Mouse (Mus musculus): Measurements from ENCODE around the gene Jkamp. TPM values are rescaled to one million over a fixed set of nuclear protein-coding genes. Genes with fewer than 3 reads are reported as not detected.
"Not testable (repeated sequence)": the region's sequence is repeated elsewhere in the genome, so short reads cannot be mapped to it uniquely, and the experiment has no call there.

The Jkamp gene
- 10 to 100 TPM; 32.3 to 32.7 TPM for polyA plus RNA-seq (2017; shearing (Covaris generic))

DNA sequence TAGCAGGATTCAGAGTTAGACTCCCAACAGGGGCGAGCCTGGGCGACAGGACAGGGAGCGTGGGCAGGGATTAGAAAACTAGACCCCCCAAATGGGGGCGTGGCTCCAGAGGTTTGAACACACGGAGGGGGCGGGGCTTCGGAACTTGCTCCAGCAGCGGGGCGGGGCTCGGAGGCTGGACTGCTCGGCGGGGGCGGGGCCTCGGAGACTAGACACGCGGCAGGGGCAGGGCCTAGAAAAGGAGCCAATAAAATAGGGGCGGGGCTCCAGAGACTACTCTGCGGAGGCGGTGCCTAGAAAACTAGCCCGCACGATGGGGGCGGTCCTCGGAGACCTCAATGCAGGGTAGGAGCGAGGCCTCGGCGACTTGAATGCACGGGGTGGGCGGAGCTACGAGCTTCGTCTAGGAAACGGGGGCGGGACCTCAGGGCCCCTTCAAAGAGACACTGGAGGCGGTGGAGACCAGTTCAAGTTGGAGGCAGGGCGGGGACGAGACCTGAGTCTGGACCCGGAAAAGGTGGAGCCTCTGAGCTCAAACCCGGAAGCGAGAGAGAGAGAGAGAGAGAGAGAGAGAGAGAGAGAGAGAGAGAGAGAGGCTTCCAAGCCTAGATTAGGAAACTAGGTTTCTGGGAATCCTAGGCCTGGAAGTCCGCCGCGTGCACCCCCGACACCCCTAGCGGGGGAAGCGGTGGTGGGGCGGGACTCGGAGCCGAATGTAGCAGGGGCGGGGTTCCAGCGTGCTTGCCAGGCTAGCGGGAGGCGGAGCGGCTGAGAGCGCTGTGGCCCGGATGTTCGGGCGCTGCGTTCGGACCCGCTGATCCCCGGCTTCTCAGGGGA is at the start of gene Jkamp, which contains the start of gene L3hypdh:
TSS of gene Jkamp (plus strand) at position 261 of the 837 bp plus-strand sequence.
TSS of gene L3hypdh (minus strand) at position 111 of the 837 bp plus-strand sequence.
- peak; percentile 91 for ATAC-seq

DNA sequence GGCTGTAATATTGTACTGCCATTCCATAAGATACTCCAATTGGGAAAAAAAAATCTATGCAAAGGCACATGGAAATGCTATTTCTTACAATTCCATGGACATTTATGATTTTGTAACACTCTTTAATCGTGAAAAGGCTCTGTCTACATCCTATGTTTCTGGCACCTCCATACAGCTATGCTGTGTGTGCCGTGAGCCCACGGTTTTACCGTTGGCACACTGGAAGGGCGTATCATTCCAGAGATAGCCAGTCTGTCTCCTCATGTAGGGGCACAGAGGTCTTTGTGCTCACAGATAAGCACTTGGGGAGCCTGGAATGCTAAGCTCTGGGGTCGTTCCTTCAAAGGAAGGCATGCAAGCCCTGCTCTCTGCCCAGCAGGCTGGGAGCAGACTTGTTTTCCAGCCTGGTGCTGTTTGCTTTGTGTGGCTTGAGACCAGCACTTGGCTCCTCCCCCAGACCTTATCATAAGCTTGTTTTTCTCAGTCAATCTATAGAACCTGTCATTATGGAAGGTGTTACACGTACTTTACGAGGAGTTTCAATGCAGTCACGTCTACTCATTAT is 49.2 kb upstream of the Jkamp start:
- no peak for ATAC-seq

DNA sequence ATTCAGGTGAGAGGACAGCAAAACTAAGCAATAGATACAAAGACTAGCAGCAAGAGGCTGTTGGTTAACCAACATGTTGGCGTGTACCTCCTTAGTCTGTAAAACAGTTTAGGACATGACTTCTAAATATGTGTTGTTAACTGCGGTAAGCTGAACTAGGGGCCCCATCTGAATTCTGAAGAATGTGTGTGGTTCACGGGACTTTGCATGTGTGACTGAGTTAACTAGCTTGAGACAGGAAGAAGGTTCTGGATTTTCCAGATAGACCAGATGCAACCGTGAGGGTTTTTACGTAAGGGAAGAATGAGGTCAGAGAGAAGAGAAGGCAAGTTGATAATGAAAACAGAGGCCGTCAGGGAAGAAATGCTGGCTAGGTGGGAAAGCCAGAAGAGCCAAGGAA is 48.3 kb upstream of the Jkamp start:
- no peak for ATAC-seq

DNA sequence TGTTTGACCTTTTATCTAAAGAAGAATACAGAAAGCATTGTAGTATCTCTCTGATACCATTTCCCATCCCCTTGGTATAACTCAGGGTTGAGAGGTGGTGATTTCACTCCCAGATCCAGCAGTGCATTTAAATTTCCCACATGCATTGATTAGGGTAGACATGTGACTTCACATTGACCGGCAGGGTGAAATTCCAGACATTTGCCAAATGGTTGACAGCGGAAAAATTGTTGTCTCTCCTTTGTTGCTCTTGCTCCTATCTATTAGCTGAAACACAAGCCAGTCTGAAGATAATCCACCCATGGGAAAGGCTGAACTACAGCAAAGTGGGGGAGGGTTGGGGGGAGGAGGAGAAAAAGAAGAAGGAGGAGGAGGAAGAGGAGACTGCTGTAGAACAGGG is 46.5 kb upstream of the Jkamp start:
- no peak for ATAC-seq

DNA sequence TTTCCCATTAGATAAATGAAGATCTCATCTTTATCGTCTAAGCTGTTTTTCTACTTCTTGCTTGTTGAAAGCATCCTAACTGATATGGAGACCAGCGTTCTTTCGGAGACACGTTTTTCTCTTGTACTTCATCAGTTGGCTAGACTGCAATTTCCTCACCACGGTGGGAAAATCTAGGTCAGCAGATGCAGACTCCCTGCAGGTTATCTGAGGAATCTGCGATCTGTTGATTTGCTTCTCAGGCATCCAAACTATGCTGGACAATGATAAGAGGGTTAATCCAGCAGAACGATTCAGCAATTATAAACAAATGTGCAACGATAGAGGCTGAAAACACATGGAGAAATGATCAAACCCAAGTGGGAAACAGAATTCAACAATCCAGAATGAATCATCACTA is 45.9 kb upstream of the Jkamp start:
- ATAC-seq: no peak

DNA sequence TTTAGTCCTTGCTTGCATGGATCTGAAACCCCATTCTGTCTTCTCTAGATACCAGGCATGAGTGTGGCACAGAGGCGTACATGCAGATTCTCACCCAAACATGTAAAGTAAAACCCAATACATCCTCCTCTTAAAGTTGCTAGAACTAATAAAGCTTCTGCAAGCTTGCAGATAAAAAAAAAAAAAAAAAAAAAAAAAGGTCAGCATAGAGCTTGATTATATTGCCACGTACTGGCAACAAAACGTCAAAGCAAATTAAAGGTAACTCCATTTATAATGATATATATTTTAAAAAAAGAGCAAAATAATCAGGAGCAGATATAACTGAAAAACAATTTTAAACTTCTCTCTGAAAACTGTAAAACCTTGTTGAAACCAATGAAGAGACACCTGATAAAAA is 44.2 kb upstream of the Jkamp start:
- ATAC-seq: no peak

DNA sequence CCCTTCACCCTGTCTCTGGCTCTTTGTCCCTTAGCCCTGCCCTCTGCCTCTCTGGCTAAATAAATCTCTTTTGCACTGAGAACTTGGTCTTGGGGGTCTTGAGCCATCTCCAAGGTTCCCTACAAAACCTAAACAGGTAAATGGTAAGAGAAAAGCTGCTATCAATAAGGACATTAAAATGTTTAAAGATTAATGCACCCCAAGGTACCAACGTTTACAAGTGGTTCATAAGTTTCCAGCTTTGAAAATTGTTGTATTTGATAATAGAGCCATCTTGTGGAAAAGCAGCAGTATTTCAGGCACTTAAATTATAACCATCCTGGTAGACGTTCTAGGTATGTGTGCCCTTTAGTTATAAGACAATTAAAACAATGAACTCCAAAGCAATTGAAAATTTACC is 37.9 kb upstream of the Jkamp start:
- ATAC-seq: peak; percentile 58

DNA sequence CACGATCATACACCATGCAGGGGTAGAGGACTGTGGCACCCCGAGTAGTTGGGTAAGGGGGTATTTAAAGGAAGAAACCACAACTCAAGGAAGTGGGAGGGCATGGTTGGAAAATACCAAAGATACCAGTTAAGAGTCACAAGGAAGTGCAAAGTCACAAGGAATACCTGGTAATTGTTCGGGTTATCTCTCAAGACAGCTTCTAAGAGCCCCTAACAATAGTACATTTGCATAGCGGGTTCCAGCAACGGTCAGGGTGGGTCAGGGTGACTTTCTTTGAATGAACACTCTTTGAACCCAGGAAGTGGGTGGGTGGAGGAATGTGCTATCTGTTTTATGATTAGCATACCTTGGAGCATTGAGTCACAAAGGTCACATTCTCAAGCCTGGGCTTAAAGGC is 35.2 kb upstream of the Jkamp start:
- not testable (repeated sequence) for ATAC-seq

DNA sequence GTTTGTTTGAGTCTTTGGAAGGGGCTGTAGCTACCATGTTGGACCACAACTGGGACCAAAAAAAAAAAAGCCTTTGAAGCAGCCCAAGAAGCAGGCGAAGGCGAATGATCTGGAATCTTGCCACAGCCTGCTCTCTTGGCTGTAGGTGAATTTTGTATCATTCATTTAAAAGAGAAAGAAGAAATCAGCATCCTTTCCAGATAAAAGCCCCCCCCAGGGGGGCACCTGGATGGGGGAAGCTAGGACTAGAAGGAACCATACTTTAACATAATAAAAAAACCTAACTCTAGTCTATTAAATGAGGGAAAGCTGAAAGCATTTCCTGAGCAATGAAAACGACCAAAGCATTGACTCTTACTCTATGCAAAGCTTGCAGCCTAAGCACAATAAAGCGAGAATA is 34.6 kb upstream of the Jkamp start:
- ATAC-seq: no peak

DNA sequence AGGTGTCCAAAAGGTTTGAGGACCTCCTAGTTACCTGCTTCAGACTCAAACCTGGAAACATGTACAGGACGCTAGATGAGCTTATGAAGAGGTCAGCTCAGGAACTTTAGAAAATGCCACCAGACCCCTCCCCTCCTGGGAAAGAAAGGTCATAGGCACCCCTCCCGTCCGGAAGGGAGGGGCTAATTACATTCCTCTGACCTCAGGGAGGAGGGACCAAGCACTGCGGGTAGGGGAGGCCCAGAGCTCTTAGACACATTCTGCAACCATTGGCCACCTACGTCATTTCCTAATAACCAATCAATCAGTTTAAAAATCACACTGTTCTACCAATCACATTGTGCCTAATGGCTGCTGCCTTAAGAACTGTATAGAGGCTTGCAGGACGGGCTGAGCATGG is 32.8 kb upstream of the Jkamp start:
- ATAC-seq: no peak

DNA sequence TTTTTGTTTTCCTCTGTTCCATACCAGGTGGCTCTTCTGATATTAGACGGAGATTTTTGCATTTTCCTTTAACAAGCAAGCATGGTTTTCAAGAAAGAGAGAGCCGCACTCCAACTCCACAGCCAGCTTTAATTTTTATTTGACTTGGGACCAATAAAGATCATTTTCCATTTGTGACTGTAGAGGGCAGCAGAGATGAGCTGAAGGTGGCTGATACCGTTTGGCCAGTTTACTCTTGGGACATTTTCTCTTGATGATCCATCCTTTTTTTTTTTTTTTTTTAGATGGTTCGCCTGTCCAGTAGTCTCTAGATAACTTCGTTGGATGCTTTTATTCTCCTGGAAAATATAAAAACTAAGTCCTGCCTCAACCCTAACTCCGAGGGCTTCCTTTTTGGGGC is 32.1 kb upstream of the Jkamp start:
- ATAC-seq: no peak

DNA sequence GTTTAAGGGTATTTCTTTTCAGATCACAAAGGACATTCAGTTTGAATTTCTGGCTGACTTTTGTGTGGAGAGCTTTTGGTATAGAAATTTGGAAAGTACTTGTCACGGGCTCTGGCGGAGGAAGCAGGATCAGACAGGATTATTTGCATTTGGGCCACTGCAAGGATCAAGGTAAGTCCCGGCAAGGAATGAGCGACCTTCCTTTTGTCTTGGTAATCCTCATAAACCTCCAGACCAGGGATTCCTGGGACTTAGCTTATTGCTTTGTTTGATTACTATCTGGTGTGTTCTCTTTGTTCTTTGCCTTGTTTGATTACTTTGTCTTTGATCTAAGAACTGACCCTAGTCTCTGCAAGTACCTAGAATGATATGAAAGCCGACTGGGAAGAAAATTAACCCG is 31.5 kb upstream of the Jkamp start:
- no peak for ATAC-seq

DNA sequence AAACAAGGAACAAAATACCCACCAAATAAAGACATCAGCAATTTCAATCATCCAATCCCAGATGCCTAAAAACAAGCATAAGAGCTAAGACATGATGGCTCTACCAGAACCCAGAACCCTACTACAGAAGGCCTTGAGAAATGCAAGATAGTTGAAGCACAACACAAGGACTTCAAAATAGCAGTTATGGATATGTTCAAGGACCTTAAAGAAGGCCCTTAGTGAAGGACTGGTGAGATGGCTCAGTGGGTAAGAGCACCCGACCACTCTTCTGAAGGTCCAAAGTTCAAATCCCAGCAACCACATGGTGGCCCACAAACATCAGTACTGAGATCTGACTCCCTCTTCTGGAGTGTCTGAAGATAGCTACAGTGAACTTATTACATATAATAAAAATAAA is 27.6 kb upstream of the Jkamp start:
- no peak for ATAC-seq

DNA sequence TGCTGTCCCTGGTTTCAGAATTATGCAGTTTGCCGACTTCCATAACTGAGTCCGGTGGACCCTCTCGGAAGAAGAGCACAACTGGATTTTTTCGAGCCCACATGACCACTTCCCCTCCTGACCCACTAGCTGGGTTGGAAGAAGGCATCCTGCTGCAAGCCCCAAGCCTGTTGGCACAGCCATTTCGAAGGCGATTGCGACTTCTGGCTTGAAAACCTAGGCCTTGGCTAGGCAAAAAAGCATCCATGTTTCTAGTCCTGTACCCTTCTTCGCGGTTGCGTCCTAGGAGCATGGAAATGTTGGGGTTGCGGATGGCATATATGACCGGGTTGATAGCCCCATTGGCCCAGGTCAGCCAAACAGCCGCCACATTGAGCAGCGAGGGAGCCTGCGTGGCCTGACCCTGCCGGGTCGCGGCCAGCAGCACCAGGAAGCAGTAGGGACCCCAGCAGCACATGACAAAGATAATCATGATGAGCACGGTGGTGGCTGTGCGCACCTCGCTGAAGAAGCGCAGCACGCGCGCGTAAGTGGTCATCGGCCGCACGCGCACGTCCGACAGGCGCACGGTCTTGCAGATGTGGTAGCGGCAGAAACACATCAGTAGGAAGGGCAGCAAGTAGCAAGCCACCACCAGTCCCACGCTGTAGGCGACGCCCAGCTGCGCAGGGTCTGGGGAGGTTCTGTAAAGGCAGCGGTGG is 15.6 kb upstream of the Jkamp start:
- peak; percentile 2 for ATAC-seq

DNA sequence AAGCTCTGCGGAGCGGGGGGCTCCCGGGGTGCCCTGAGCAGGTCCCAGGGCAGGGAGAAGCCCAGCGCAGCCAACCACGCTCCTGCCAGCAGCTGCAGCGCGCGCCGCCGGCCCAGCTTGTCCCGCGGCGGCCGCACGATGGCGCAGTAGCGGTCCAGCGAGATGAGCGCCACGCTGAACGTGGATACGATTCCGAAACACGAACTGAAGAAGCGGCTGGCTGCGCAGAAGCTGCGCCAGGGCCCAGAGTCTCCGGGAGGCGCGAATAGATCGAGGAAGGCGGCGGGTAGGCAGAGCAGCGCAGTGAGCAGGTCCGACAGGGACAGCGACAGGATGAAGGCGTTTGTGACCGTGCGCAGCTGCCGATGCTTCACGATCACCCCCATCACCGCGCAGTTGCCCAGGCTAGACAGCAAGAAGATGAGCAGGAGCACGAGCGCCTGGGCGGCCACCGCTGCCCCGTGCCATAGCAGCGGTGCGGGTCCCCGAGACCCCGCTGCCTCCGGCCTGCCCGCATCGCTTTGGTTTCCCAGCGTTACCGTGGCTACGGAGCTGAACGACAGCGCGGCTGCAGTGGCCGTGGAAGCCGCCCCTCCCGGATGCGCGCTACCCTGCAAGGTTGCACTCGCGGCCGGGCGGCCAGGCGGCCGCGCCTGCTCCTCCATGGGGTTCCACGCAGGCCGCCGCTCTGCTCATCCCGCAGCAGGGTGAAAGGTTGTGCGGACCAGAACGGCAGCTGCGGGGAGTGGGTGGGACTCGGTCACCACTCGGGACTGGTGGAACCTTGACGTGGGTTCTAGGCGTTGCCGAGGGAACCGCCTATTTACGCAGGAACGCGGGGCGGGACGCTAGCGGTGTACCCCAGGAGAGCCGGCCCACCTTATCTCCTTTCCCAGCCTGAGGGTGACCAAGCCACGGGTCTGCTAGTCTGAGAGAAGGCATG is 14.8 kb upstream of the Jkamp start, which contains the start of gene Gpr135:
TSS of gene Gpr135 (minus strand) at position 799 of the 943 bp plus-strand sequence.
- ATAC-seq: peak; percentile 93

DNA sequence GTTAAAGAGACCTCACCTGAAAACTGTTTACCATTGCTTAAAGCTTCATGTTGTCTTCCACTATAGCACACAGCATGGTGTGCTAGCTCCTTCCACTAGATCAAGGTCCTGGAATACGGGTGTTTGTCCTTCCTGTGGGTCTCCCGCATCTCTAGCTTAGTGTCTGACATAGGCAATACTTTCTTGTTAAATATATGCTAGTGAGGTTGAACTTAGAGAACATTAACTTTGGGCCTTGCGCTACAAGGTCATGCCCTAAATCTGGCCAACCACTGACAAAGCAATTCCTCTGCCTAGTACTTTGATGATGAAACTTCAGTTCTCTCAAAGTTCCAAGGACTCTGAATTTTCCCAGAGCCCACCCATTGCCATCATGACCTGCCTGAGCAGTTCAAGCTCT is 7.1 kb upstream of the Jkamp start:
- ATAC-seq: no peak

DNA sequence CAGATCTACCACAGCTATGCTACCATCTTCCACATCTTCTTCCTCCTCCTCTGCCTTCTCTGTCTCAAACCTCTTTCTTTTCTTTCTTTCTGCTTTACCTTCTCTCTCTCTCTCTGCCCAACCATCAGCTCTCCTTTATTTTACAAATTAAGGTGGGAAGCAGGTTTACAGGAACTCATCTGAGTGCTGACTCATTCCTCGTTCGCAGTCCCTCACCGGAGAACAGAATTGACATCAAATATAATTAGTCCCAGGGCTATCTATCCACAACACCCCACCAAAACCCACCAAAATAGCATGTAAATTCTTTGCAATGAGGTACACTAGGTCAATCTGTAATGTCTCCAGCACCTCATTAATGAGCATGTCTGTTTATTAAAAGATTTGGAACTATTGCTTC is 3.4 kb upstream of the Jkamp start:
- no peak for ATAC-seq

DNA sequence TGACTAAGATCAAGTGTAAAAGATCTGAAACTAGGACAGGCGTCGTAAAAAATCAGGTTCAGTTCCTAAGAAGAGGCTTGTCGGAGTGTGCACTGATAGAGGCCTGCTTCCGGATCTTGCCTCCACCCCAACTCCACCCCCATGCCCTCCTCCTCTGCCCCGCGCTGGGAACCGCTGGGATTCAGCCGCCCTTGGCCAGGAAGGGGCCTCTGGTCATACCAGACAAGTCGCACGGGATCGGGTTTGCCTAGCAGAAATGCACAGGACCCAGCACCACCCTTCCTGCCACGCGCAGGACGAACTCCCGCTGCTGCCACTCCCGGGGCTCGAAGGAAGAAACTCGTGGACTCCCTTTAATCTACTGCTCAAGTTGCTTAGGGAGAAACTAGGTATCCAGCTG is 3.0 kb upstream of the Jkamp start:
- no peak for ATAC-seq

DNA sequence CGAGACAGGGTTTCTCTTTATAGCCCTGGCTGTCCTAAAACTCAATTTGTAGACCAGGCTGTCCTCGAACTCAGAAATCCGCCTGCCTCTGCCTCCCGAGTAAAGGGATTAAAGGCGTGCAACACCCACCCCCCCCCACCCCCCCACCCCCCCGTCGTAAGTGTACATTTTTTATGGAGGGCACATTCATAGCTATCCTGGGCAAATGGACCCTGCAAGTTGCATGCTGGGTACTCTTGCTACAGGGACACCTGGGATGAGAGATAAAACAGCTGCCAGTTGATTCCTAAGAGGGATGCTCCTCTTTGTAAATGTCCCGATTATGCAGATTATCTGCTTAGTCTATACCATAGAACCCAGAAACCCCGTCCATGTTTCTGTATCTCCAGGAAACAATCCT is 2.1 kb upstream of the Jkamp start:
- ATAC-seq: no peak

DNA sequence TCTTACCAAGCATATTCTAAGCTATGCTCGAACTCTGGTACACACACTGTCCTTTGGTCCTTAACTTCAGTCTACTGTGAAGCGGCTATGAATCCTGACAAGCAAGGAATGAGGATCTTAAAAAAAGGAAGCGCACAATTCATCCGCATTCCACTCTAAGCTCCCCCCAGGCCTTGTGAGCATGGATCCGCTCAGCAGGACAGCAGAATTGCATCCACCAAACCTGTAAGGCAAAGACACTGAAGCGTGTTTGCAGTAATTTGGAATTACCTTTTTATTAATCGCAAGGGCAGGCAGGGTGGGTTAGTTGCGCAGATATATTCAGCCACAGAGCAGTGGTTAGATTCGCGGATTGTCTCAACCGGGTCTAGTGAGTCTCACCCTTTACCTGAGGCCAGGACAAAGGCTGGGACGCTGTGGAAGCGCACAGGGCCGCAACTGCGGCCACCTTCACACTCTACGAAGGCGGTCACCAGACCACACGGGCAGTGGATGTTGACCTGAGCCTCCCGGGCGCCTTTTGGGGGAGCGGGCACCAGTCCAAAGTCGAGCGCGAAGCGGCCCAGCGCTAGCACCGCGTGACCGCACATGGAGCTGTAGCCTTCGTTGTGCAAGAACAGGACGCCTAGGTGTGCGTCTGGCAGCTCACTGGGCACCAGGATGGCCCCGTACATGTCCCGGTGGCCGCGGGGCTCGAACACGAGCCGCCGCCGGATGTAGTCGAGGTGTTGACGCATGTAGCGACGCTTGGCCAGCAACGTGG is 947 bp upstream of the Jkamp start:
- ATAC-seq: no peak

DNA sequence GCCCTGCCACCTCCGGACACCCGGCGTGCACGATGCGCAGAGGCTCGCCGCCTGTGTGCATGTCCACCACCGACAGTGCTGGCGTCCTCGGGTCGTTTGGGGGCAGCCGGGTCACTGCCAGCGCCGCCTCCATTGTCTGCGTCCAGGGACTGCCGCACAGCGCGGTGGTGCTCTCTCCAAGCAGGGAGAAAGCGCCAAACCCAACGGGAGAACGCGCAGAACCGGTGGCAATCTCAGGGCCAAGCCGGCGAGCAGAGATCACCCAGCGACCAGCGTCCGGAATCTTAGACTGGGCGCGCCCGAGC is 413 bp upstream of the Jkamp start:
- ATAC-seq: peak; percentile 4
